Mouse (Mus musculus) heart, adult 2 months (tissue): ENCODE measurements around the gene Ncoa5. TPM values are rescaled to one million over a fixed set of nuclear protein-coding genes. Genes with fewer than 3 reads are reported as not detected.

Experiments used
- DNase-seq, 2 experiments: peaks; one replicate each; pipeline ENCODE4 v3.0.0; 2021
- H3K27ac ChIP-seq: fragments of 200-600 bp; 2 replicates; pipeline ENCODE4 v1.8.1; 2022
- H3K27me3 ChIP-seq: fragments of 200-500 bp; 2 replicates; pipeline ENCODE4 v1.6.1; 2012; ENCODE audit warnings: mild to moderate bottlenecking, low read length, inconsistent platforms, mixed read lengths; ENCODE audit not compliant: control insufficient read depth, insufficient read depth
- H3K36me3 ChIP-seq: fragments of 200-500 bp; 2 replicates; pipeline ENCODE4 v1.6.1; 2012; ENCODE audit warnings: low read length, inconsistent platforms; ENCODE audit not compliant: control insufficient read depth, insufficient read depth
- H3K4me1 ChIP-seq: fragments of 200-500 bp; 2 replicates; pipeline ENCODE4 v1.6.1; 2011; ENCODE audit warnings: low read length; ENCODE audit not compliant: control insufficient read depth, insufficient read depth
- H3K4me3 ChIP-seq: fragments of 200-600 bp; 2 replicates; pipeline ENCODE4 v1.8.1; 2022
- H3K79me2 ChIP-seq: fragments of 200-500 bp; replicated peaks from 2 replicates; pipeline ENCODE4 v1.6.1; 2012; ENCODE audit warnings: mild to moderate bottlenecking, inconsistent platforms, low read length, moderate library complexity, mixed read lengths; ENCODE audit not compliant: control insufficient read depth, insufficient read depth
- H3K9ac ChIP-seq: fragments of 200-500 bp; 2 replicates; pipeline ENCODE4 v1.6.1; 2012; ENCODE audit warnings: low read depth, mild to moderate bottlenecking, control low read depth, inconsistent platforms, low read length, mixed read lengths
- CTCF ChIP-seq: fragments of 200-600 bp; IDR thresholded peaks from 2 replicates; pipeline ENCODE4 v1.8.1; 2022; ENCODE audit warnings: antibody characterized with exemption, mild to moderate bottlenecking, moderate library complexity
- EP300 ChIP-seq: fragments of 200-500 bp; IDR thresholded peaks from 2 replicates; pipeline ENCODE4 v1.6.1; 2011; ENCODE audit warnings: low read depth, low read length, control low read depth; ENCODE audit not compliant: insufficient read depth
- POLR2A ChIP-seq: fragments of 200-500 bp; IDR thresholded peaks from 2 replicates; pipeline ENCODE4 v1.6.1; 2011; ENCODE audit warnings: mild to moderate bottlenecking, low read depth, low read length, control low read depth; ENCODE audit not compliant: insufficient read depth
- WGBS: fragments of 180-500 bp; shearing (Covaris S2); methylation state at CpG from one replicate; pipeline ENCODE4 v1.1.7; 2018; 5-methylcytosine and 5-hydroxymethylcytosine counted together
- intact Hi-C: fragments of 180-260 bp; cut with DNase I; formaldehyde crosslinking; loops from one replicate; pipeline ENCODE4 v1.15.1; 2025
- polyA plus RNA-seq: library from polyadenylated mRNA; depleted of rRNA; stranded (reverse); fragments of >200 nt; gene quantifications from 2 replicates; pipeline ENCODE4 v1.2.3, GENCODE M21; 2012
- total RNA-seq, 2 experiments: library from RNA; stranded (reverse); gene quantifications; 2 replicates each; pipeline ENCODE4 v1.2.3; 2021

Ncoa5 gene
- total and polyA plus RNA-seq, 3 experiments, result 16.4 to 20.6 (median 18.6) TPM

DNA sequence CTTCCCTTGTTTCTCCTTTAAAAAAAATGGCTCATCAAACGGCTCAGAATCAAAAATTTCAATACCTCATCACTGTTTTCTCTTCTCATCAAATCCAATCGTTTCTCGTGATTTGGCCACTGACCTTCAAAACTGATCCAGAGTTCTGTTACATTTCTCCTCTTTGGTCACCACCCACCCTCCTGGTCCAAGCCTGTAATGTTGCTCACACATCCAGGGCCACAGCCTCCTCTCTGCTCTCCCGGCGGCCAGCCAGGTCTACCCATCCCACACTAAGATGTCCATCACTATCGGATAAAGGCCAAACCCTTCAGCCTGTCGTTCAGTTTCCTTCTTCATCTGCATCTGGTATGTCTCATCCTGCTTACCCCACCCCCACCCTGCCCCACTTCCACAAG lies 72.5 kb downstream of the Ncoa5 start:
- Histone ChIP-seq H3K27me3 (no peaks in the 10 kb centered on the region; the same call in 1 of the 2 replicates), H3K79me2 (no peaks in the 10 kb centered on the region), H3K27ac (no peak overlapping the region), H3K36me3 (no peaks in the 10 kb centered on the region), H3K4me3 (no peak overlapping the region), H3K9ac (no peak overlapping the region), H3K4me1 (no peaks in the 10 kb centered on the region; the same call in 1 of the 2 replicates)
- DNase-seq, result no peak
- TF ChIP-seq CTCF (no peak), EP300 (no peak), POLR2A (no peak)
- whole genome bisulfite sequencing, result 35% methylated on average over 7 of the region's 7 CpGs
- intact Hi-C loops, result loop anchor here (2.0 kb wide), 1 partner anchor 107 kb away; no protein-coding TSS in a partner anchor

DNA sequence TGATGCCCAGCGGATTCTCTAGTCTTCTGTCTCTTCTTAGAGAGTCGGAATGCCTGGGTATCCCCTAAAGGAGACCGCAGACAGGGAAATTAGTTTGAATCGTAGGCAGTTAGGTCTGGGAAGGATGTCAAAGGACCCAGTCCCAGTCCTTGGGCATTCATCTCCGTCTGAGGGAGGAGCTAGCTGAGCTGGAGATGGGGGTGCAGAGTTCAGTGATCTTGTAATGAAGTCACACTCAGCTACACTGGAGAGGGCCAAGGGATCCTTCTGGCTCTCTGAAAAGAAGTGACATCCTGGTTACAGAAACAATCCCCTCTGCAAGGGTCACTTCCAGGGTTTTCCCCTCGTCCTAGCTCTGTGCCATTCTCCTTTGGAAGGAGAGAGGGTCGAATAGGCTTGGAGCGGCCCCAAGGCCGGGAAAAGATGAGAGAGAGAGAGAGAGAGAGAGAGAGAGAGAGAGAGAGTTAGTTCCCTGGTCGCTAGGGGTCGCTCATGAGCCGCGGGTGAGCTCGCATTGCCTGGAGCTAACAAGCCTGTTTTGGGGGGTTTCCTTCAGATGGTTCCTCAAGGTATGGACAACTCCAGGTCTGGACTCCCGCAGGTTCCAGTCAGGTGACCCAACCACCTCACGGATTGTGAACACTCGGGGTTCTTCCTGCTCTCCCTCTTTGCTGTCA lies 73.0 kb downstream of the Ncoa5 start:
- WGBS, result 7% methylated on average over 17 of the region's 17 CpGs
- no peak overlapping the region for H3K27ac ChIP-seq
- H3K79me2 ChIP-seq, result no peaks in the 10 kb centered on the region
- DNase-seq, result peak; percentile 53 to 74
- intact Hi-C loops, result loop anchor here (2.0 kb wide), 1 partner anchor 107 kb away; no protein-coding TSS in a partner anchor
- H3K9ac ChIP-seq, result no peak overlapping the region
- H3K36me3 ChIP-seq, result no peaks in the 10 kb centered on the region
- H3K4me3 ChIP-seq, result no peak overlapping the region
- no peaks in the 10 kb centered on the region; the same call in 1 of the 2 replicates for H3K27me3 ChIP-seq
- TF ChIP-seq POLR2A (no peak), CTCF (peak; percentile 78), EP300 (no peak)
- H3K4me1 ChIP-seq, result no peaks in the 10 kb centered on the region; the same call in 1 of the 2 replicates

DNA sequence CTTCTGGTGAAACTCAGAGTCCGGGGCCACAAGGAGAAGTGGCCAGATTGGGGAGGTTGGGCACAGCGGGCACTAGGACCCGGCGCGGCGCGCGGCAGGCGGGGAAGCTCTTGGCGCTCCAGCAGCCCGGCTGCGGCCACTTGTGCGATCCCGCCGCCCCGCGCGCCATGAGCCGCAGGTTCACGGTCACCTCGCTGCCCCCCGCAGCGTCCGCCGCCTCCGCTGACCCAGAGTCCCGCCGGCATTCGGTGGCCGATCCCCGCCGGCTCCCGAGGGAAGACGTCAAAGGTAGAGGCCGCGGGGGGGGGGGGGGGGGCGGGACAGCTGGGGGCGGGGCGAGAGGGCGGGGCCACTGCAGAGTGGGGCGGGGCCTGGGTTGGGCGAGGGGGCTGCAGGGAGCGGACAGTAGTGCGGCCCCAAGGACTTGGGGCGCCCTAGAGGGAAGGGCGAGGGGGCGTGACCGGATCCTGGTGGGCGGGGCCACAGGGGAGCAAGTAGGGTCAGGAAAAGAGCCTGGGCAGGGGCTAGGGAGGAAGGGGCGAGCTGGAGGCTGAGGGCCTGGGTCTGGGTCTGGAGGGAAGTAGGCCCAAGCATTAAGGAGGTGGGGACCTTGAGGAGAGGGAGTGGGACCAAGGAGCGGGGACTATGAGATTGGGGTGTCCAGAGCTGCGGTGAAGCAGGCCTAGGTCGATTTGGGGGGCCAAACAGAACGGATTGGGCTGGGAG lies 73.8 kb downstream of the Ncoa5 start, which contains the start of gene Slc12a5:
Gene Slc12a5 (plus strand): TSS at position 87 of the 726 bp plus-strand sequence.
- no peaks in the 10 kb centered on the region for H3K79me2 ChIP-seq
- intact Hi-C loops, result no loop called here
- 1% methylated on average over 32 of the region's 54 CpGs for WGBS
- H3K4me3 ChIP-seq, result peak within 1 kb of the TSS; percentile 37
- peak within 1 kb of the TSS; percentile 51; the same call in 1 of the 2 replicates for H3K9ac ChIP-seq
- TF ChIP-seq POLR2A, result no peak
- H3K4me1 ChIP-seq, result no peaks in the 10 kb centered on the region; the same call in 1 of the 2 replicates
- H3K27me3 ChIP-seq, result no peaks in the 10 kb centered on the region
- DNase-seq, result peak; percentile 58 to 62
- no peaks in the 10 kb centered on the region for H3K36me3 ChIP-seq
- H3K27ac ChIP-seq, result no peak within 1 kb of the TSS

DNA sequence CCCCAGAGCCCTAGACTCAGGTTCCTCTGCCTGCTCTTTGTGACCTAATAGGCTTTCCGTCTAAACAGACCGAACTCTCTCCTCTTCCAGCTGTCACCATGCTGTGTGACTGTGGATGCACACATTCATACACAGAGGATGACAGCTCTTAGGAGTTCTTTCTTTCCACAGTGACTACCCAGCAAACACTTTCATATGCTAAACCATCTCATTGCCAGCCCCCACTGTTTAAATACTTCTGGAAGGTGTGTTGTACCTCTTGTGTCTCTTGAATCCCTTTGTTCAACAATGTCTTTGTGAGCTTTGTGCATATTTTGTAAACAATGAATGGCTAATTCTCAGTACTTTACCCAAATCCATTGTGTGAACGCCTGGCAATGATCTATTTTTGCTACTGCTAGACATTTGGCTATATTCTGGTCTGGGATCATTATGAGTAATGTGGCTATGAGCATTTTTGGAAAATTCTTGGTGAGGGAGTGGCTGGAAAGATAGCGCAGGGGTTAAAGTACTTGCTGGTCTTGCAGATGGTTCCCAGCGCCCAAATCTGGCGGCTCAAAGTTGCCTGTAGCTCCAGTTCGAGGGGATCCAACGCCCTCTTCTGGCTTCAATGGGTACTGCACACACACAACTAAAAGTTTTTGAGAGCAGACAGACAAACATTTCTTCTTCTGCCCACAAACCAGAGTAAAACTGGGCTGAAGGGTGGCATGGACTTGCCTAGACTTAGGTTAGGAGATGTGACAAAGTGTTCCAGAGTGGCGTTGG lies 76.9 kb downstream of the Ncoa5 start:
- Histone ChIP-seq H3K36me3 (no peaks in the 10 kb centered on the region), H3K27me3 (no peaks in the 10 kb centered on the region), H3K27ac (no peak overlapping the region), H3K79me2 (no peaks in the 10 kb centered on the region), H3K4me1 (no peaks in the 10 kb centered on the region; the same call in 1 of the 2 replicates), H3K9ac (no peak overlapping the region), H3K4me3 (no peak overlapping the region)
- intact Hi-C loops, result loop anchor here (10.0 kb wide), 1 partner anchor 317 kb away; no protein-coding TSS in a partner anchor
- TF ChIP-seq POLR2A (no peak), CTCF (peak; percentile 29)
- 63% methylated on average over 9 of the region's 9 CpGs for WGBS
- no peak for DNase-seq

DNA sequence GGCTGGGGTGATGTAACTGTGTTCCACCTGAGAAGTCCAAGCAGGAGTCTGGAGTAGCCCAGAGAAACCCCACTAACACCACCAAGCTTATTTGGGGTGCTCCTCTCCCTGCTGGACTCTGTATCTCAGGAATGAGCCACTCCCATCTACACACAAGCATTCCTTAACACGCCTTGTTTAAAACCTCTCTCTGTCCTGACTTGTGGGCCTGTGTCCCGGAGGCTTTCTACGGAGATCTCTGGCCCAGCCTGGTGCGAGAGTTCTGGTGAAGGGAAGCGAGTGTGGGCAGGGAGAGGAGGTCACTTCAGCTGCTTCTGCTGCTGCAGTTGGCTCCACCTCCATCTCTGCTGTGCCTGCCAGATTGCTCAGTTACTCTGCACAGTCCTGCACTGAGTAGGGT lies 78.5 kb downstream of the Ncoa5 start:
- intact Hi-C loops, result loop anchor here (10.0 kb wide), 1 partner anchor 319 kb away; no protein-coding TSS in a partner anchor

More for the DNA sequence above, 78.5 kb downstream of the Ncoa5 start:
- Histone ChIP-seq H3K27me3 (no peaks in the 10 kb centered on the region), H3K27ac (no peak overlapping the region), H3K4me1 (no peaks in the 10 kb centered on the region; the same call in 1 of the 2 replicates), H3K36me3 (no peaks in the 10 kb centered on the region), H3K79me2 (no peaks in the 10 kb centered on the region), H3K4me3 (no peak overlapping the region), H3K9ac (no peak overlapping the region)
- 52% methylated on average over 5 of the region's 5 CpGs for WGBS
- TF ChIP-seq CTCF, result no peak
- TF ChIP-seq POLR2A, result no peak
- no peak for TF ChIP-seq EP300
- no peak for DNase-seq
